Mouse (Mus musculus) CH12.LX (cell line): ENCODE data around the gene Slc25a12. TPM values are rescaled to one million over a fixed set of nuclear protein-coding genes. Genes with fewer than 3 reads are reported as not detected.

Experiments used
- DNase-seq: peaks from one replicate; pipeline ENCODE4 v3.0.0-alpha.2; 2013; ENCODE audit errors: extremely low read depth
- H3K27ac ChIP-seq: 2 replicates; pipeline ENCODE4 v1.5.1; 2012; ENCODE audit warnings: low read depth, mild to moderate bottlenecking, control low read depth, moderate library complexity; ENCODE audit not compliant: insufficient read depth
- H3K27me3 ChIP-seq: replicated peaks from 2 replicates; pipeline ENCODE3; 2012; ENCODE audit warnings: inconsistent platforms
- H3K36me3 ChIP-seq, 2 experiments: replicated peaks in 1 of 2; 2 replicates each; pipeline versions ENCODE3 to v1.6.1; 2012; ENCODE audit warnings: inconsistent platforms in 1 of 2, low read length in 1 of 2, mild to moderate bottlenecking in 1 of 2, mixed read lengths in 1 of 2, moderate library complexity in 1 of 2; ENCODE audit not compliant: control insufficient read depth in 1 of 2, insufficient read depth in 1 of 2
- H3K4me1 ChIP-seq, 2 experiments: 2 replicates each; pipeline ENCODE4 v1.6.1; 2012; ENCODE audit warnings: inconsistent platforms in 1 of 2, moderate library complexity in 1 of 2; ENCODE audit not compliant: insufficient read depth in 2 of 2, control insufficient read depth in 1 of 2
- H3K4me2 ChIP-seq: 2 replicates; pipeline ENCODE4 v1.6.1; 2012; ENCODE audit warnings: low read depth, mild to moderate bottlenecking, control low read depth; ENCODE audit not compliant: poor library complexity, insufficient read depth, severe bottlenecking
- H3K4me3 ChIP-seq, 3 experiments: fragments of 150-350 bp in 1 of 3; sonication (generic) in 1 of 3; replicated peaks in 1 of 3; 2 replicates each; pipeline versions ENCODE3 to v1.5.1; 2011 to 2012; ENCODE audit warnings: low read depth in 2 of 3, low read length in 2 of 3, mild to moderate bottlenecking in 2 of 3, moderate library complexity in 2 of 3, control low read depth in 1 of 3, improper control_type of control experiment in 1 of 3, inconsistent platforms in 1 of 3, mixed read lengths in 1 of 3; ENCODE audit not compliant: poor library complexity in 1 of 3
- H3K79me2 ChIP-seq: replicated peaks from 2 replicates; pipeline ENCODE4 v1.6.1; 2012; ENCODE audit warnings: mild to moderate bottlenecking, moderate library complexity; ENCODE audit not compliant: control insufficient read depth, poor library complexity, insufficient read depth, severe bottlenecking; ENCODE audit errors: extremely low read depth
- H3K9ac ChIP-seq: 2 replicates; pipeline ENCODE4 v1.6.1; 2012; ENCODE audit warnings: low read depth, mild to moderate bottlenecking, control low read depth, moderate library complexity; ENCODE audit not compliant: insufficient read depth
- H3K9me3 ChIP-seq: replicated peaks from 2 replicates; pipeline ENCODE3; 2012; ENCODE audit warnings: low read length, inconsistent platforms, mixed read lengths
- CTCF ChIP-seq, 2 experiments: IDR thresholded peaks in 1 of 2; conservative IDR thresholded peaks in 1 of 2; 2 replicates each; pipeline ENCODE4 v1.5.1; 2011 to 2012; ENCODE audit warnings: low read depth in 2 of 2, low read length in 2 of 2, improper control_type of control experiment in 1 of 2, inconsistent platforms in 1 of 2, mild to moderate bottlenecking in 1 of 2, moderate library complexity in 1 of 2
- HCFC1 ChIP-seq: IDR thresholded peaks from 2 replicates; pipeline ENCODE4 v1.6.1; 2012; ENCODE audit warnings: low read depth, mild to moderate bottlenecking, inconsistent platforms, low read length, improper control_type of control experiment
- IRF4 ChIP-seq: IDR thresholded peaks from 2 replicates; pipeline ENCODE4 v1.6.1; 2014; ENCODE audit warnings: low read depth, mild to moderate bottlenecking, inconsistent platforms, low read length, improper control_type of control experiment
- MEF2A ChIP-seq: IDR thresholded peaks from 2 replicates; pipeline ENCODE4 v1.6.1; 2014; ENCODE audit warnings: low read depth, mild to moderate bottlenecking, inconsistent platforms, low read length, improper control_type of control experiment, borderline replicate concordance
- MYC ChIP-seq: IDR thresholded peaks from 2 replicates; pipeline ENCODE4 v1.6.1; 2011; ENCODE audit warnings: low read depth, mild to moderate bottlenecking, improper control_type of control experiment, low read length
- NRF1 ChIP-seq: IDR thresholded peaks from 2 replicates; pipeline ENCODE4 v1.6.1; 2014; ENCODE audit warnings: low read depth, mild to moderate bottlenecking, inconsistent platforms, low read length, improper control_type of control experiment, moderate library complexity
- RCOR1 ChIP-seq: conservative IDR thresholded peaks from 2 replicates; pipeline ENCODE4 v1.6.1; 2012; ENCODE audit warnings: low read depth, mild to moderate bottlenecking, inconsistent platforms, low read length, improper control_type of control experiment
- TCF12 ChIP-seq: IDR thresholded peaks from 2 replicates; pipeline ENCODE4 v1.6.1; 2014; ENCODE audit warnings: low read depth, mild to moderate bottlenecking, inconsistent platforms, low read length, improper control_type of control experiment
- UBTF ChIP-seq: IDR thresholded peaks from 2 replicates; pipeline ENCODE4 v1.6.1; 2012; ENCODE audit warnings: low read depth, mild to moderate bottlenecking, inconsistent platforms, low read length, improper control_type of control experiment, moderate library complexity
- ZMIZ1 ChIP-seq: IDR thresholded peaks from 2 replicates; pipeline ENCODE4 v1.6.1; 2012; ENCODE audit warnings: low read depth, mild to moderate bottlenecking, inconsistent platforms, low read length, improper control_type of control experiment
- dilution Hi-C: fragments of 300-500 bp; cut with MboI; formaldehyde crosslinking; loops from 2 replicates; pipeline ENCODE4 v1.14.3; 2020; ENCODE audit warnings: low sequenced_read_pairs; ENCODE audit not compliant: extremely low pct_unique_long_range_greater_than_20kb, extremely low pct_ligation_motif_present
- in situ Hi-C: fragments of 300-500 bp; cut with MboI; formaldehyde crosslinking; loops from 3 replicates; pipeline ENCODE4 v1.14.3; 2019; ENCODE audit warnings: low sequenced_read_pairs, low pct_ligation_motif_present, low pct_unique_long_range_greater_than_20kb, mixed read lengths
- polyA plus RNA-seq: library from polyadenylated mRNA; unstranded; fragments of >175 nt; gene quantifications from 2 replicates; pipeline ENCODE4 v1.2.1, GENCODE M21; 2012; ENCODE audit warnings: low read depth; ENCODE audit not compliant: insufficient read length
- total RNA-seq, 2 experiments: library from RNA; depleted of rRNA; stranded (reverse); fragments of 300-350 nt in 1 of 2; fragments of >200 nt in 1 of 2; gene quantifications; 2 replicates each; pipeline ENCODE4 v1.2.3; 2012 to 2014

The Slc25a12 gene
- total and polyA plus RNA-seq, 3 experiments, result 97.1 to 211 (median 123) TPM

DNA sequence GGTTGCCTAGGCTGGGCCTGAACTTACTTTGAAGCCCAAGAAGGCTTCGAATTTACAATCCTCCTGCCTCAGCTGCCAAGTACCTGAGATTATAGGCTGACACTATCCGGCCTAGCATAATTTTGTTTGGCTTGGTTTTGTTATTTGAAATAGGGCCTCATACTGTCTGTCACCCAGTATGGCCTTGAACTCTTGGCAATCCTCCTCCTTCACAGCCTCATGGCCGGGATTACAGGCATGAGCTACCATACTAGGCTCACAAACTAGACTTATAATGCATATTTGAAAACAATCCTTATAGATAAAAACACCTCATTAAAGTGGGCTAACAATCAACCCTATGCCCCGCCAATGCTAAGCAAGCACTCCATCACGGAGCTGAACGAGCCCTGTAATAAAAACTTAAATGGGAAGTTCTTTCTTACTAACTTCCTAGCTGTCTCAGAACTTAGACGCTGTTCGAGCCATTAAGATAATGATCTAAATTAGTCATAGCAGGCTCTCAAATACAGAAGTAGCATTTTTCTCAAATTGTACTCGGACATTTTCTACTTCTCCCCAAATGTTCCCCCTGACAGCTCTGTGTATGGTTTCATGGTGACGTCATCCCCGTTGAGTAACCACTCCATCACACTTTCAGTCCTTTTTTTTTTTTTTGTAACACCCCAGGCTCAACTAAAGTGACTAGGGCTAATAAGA, 40.6 kb downstream of the Slc25a12 start (continued):
- TF ChIP-seq RCOR1 (no peak), TCF12 (no peak), ZMIZ1 (no peak)
- TF ChIP-seq, all 38 proteins: peak for 6

DNA sequence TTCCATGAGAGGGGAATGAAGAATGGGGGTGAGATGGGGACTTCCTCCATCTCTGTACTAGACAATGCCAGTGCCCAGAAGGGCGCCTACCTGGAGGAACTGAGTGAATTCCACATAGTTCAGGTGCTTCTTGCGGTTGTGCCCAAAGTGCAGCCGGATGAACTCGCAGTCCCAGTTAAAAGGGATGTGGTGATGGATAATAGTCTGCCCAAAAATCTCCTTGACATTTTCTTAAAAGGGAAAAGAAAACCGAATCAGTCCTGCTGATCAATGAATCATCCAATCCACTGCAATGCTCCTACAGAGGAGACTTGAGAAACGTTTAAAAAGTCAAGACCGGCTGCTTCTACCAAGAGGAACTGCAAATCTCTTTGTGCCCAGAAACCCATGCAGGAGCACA, 43.7 kb downstream of the Slc25a12 start:
- Histone ChIP-seq H3K4me1 (peaks cover 8 to 26% of the 10 kb centered on the region in 2 experiments), H3K9me3 (no peaks in the 10 kb centered on the region), H3K27me3 (no peaks in the 10 kb centered on the region), H3K4me2 (no peak overlapping the region), H3K36me3 (peaks cover 36 to 81% of the 10 kb centered on the region in 2 experiments), H3K9ac (no peak overlapping the region), H3K79me2 (no peaks in the 10 kb centered on the region; the same call in 1 of the 2 replicates), H3K4me3 (no peak overlapping the region), H3K27ac (no peak overlapping the region)
- no peak for DNase-seq
- TF ChIP-seq HCFC1 (no peak), UBTF (no peak), CTCF (conservative IDR thresholded peaks at IDR 0.05 in 1 of 2, IDR thresholded peaks at IDR 0.05 in 1 of 2; ENCODE audit: low read depth in 2 of 2, low read length in 2 of 2) (no peak)
- in situ Hi-C loops, result no loop called here
- dilution Hi-C loops, result no loop called here

DNA sequence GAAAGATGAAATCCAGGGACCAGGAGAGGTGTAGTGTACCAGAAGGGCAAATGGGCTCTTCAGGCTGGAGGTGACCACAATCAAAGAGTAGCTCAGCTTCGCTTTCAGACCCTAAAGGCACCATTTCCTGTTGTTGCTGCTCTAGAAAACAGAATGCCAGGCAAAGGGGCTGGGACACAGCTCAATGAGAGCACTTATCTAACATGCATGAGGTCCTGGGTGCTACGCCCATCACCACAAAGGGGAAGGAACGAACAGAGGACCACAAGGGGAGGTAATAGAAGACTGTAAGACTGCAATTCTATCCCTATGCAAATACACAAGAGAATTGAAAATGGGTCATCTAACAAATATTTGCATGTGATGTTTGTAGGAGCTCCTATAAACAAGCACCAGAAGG, 46.1 kb downstream of the Slc25a12 start:
- H3K9ac ChIP-seq, result no peak overlapping the region
- TF ChIP-seq ZMIZ1 (no peak), MYC (no peak), NRF1 (no peak), IRF4 (no peak), MEF2A (no peak)
- no peak for DNase-seq
- in situ Hi-C loops (no loop called here), dilution Hi-C loops (no loop called here)
- no peak overlapping the region for H3K4me2 ChIP-seq
- no peak overlapping the region for H3K4me3 ChIP-seq
- no peak overlapping the region for H3K27ac ChIP-seq
- 0 out of 4 replicates have a peak, but pooled peaks cover 4 to 6% of the 10 kb centered on the region in 2 experiments for H3K4me1 ChIP-seq
- H3K27me3 ChIP-seq, result no peaks in the 10 kb centered on the region
- peaks cover 48 to 81% of the 10 kb centered on the region in 2 experiments for H3K36me3 ChIP-seq
- no peaks in the 10 kb centered on the region for H3K79me2 ChIP-seq
- H3K9me3 ChIP-seq, result peaks cover 5% of the 10 kb centered on the region
